Mouse (Mus musculus): ENCODE results near the gene Il1rn. TPM values are rescaled to one million over a fixed set of nuclear protein-coding genes. Genes with fewer than 3 reads are reported as not detected.

Il1rn gene
- polyA plus RNA-seq, 1 experiment from 2014 or later = 0.23 TPM

GRCm38 (mm10) chr2:24317919-24318598, 18.6 kb upstream of the Il1rn start:
- H3K4me2 ChIP-seq (replicated peaks; ENCODE audit: low read depth) = no peak overlapping the region
- ATAC-seq = peak; percentile 25; the same call in 1 of the 2 replicates
- H3K9ac ChIP-seq (ENCODE audit: low read depth, low read length) = no peak overlapping the region
- no peaks in the 10 kb centered on the region for H3K27me3 ChIP-seq (replicated peaks; ENCODE audit: control insufficient read depth, insufficient read depth, low read length)
- H3K4me3 ChIP-seq (ENCODE audit: low read depth, low read length) = no peak overlapping the region
- no peaks in the 10 kb centered on the region for H3K9me3 ChIP-seq (ENCODE audit: control insufficient read depth)
- H3K27ac ChIP-seq (ENCODE audit: low read depth, low read length) = no peak overlapping the region
- 59% methylated on average over 4 of the region's 4 CpGs for WGBS
- no peaks in the 10 kb centered on the region for H3K4me1 ChIP-seq (replicated peaks; ENCODE audit: control insufficient read depth, insufficient read depth, low read length)
- no peak for TF ChIP-seq CTCF (IDR thresholded peaks at IDR 0.05; ENCODE audit: low read depth)
- H3K36me3 ChIP-seq (ENCODE audit: control insufficient read depth, insufficient read depth) = no peaks in the 10 kb centered on the region

- Histone ChIP-seq H3K27ac (ENCODE audit: low read depth, low read length) (no peak overlapping the region; the same call in 1 of the 2 replicates), H3K36me3 (ENCODE audit: control insufficient read depth, insufficient read depth) (no peaks in the 10 kb centered on the region), H3K9me3 (ENCODE audit: control insufficient read depth) (no peaks in the 10 kb centered on the region), H3K4me1 (replicated peaks; ENCODE audit: control insufficient read depth, insufficient read depth, low read length) (0 out of 2 replicates have a peak, but pooled peaks cover 4% of the 10 kb centered on the region), H3K4me3 (ENCODE audit: low read depth, low read length) (no peak overlapping the region), H3K9ac (ENCODE audit: low read depth, low read length) (no peak overlapping the region), H3K4me2 (replicated peaks; ENCODE audit: low read depth) (no peak overlapping the region), H3K27me3 (replicated peaks; ENCODE audit: control insufficient read depth, insufficient read depth, low read length) (no peaks in the 10 kb centered on the region)
- peak; percentile 71 for ATAC-seq
- 20% methylated on average over 3 of the region's 3 CpGs for WGBS
- no peak for TF ChIP-seq CTCF (IDR thresholded peaks at IDR 0.05; ENCODE audit: low read depth)
Observed at GRCm38 (mm10) chr2:24335333-24335732, 1.3 kb upstream of the Il1rn start.

GRCm38 (mm10) chr2:24341395-24341885, 4.8 kb downstream of the Il1rn start:
- no peak overlapping the region for H3K4me3 ChIP-seq (ENCODE audit: low read depth, low read length)
- 63% methylated on average over 3 of the region's 3 CpGs for WGBS
- no peaks in the 10 kb centered on the region for H3K4me1 ChIP-seq (replicated peaks; ENCODE audit: control insufficient read depth, insufficient read depth, low read length)
- no peak for TF ChIP-seq CTCF (IDR thresholded peaks at IDR 0.05; ENCODE audit: low read depth)
- H3K4me2 ChIP-seq (replicated peaks; ENCODE audit: low read depth) = no peak overlapping the region
- no peaks in the 10 kb centered on the region for H3K9me3 ChIP-seq (ENCODE audit: control insufficient read depth)
- no peaks in the 10 kb centered on the region for H3K36me3 ChIP-seq (ENCODE audit: control insufficient read depth, insufficient read depth)
- no peak for ATAC-seq
- no peaks in the 10 kb centered on the region for H3K27me3 ChIP-seq (replicated peaks; ENCODE audit: control insufficient read depth, insufficient read depth, low read length)
- no peak overlapping the region for H3K9ac ChIP-seq (ENCODE audit: low read depth, low read length)
- no peak overlapping the region for H3K27ac ChIP-seq (ENCODE audit: low read depth, low read length)

GRCm38 (mm10) chr2:24344619-24345018, 8.0 kb downstream of the Il1rn start:
- H3K4me1 ChIP-seq (replicated peaks; ENCODE audit: control insufficient read depth, insufficient read depth, low read length) = no peaks in the 10 kb centered on the region

GRCm38 (mm10) chr2:24345056-24345455, 8.4 kb downstream of the Il1rn start:
- no peak for ATAC-seq
- Histone ChIP-seq H3K27me3 (replicated peaks; ENCODE audit: control insufficient read depth, insufficient read depth, low read length) (no peaks in the 10 kb centered on the region), H3K36me3 (ENCODE audit: control insufficient read depth, insufficient read depth) (no peaks in the 10 kb centered on the region), H3K9ac (ENCODE audit: low read depth, low read length) (no peak overlapping the region), H3K4me3 (ENCODE audit: low read depth, low read length) (no peak overlapping the region), H3K4me2 (replicated peaks; ENCODE audit: low read depth) (no peak overlapping the region), H3K9me3 (ENCODE audit: control insufficient read depth) (no peaks in the 10 kb centered on the region), H3K4me1 (replicated peaks; ENCODE audit: control insufficient read depth, insufficient read depth, low read length) (no peaks in the 10 kb centered on the region), H3K27ac (ENCODE audit: low read depth, low read length) (no peak overlapping the region)
- TF ChIP-seq CTCF (IDR thresholded peaks at IDR 0.05; ENCODE audit: low read depth) = no peak
- 74% methylated on average over 8 of the region's 8 CpGs for WGBS

More at GRCm38 (mm10) chr2:24344619-24345018, 8.0 kb downstream of the Il1rn start:
- no peak overlapping the region for H3K4me2 ChIP-seq (replicated peaks; ENCODE audit: low read depth)
- H3K9me3 ChIP-seq (ENCODE audit: control insufficient read depth) = no peaks in the 10 kb centered on the region
- no peak for ATAC-seq
- WGBS = 47% methylated on average over 4 of the region's 4 CpGs
- no peak overlapping the region for H3K27ac ChIP-seq (ENCODE audit: low read depth, low read length)
- H3K27me3 ChIP-seq (replicated peaks; ENCODE audit: control insufficient read depth, insufficient read depth, low read length) = no peaks in the 10 kb centered on the region
- H3K9ac ChIP-seq (ENCODE audit: low read depth, low read length) = no peak overlapping the region
- TF ChIP-seq CTCF (IDR thresholded peaks at IDR 0.05; ENCODE audit: low read depth) = no peak
- H3K36me3 ChIP-seq (ENCODE audit: control insufficient read depth, insufficient read depth) = no peaks in the 10 kb centered on the region
- no peak overlapping the region for H3K4me3 ChIP-seq (ENCODE audit: low read depth, low read length)

GRCm38 (mm10) chr2:24347926-24348325, 11.3 kb downstream of the Il1rn start:
- no peaks in the 10 kb centered on the region for H3K4me1 ChIP-seq (replicated peaks; ENCODE audit: control insufficient read depth, insufficient read depth, low read length)
- no peak overlapping the region for H3K9ac ChIP-seq (ENCODE audit: low read depth, low read length)
- H3K4me2 ChIP-seq (replicated peaks; ENCODE audit: low read depth) = no peak overlapping the region
- H3K27ac ChIP-seq (ENCODE audit: low read depth, low read length) = no peak overlapping the region
- H3K9me3 ChIP-seq (ENCODE audit: control insufficient read depth) = no peaks in the 10 kb centered on the region
- no peaks in the 10 kb centered on the region for H3K36me3 ChIP-seq (ENCODE audit: control insufficient read depth, insufficient read depth)
- TF ChIP-seq CTCF (IDR thresholded peaks at IDR 0.05; ENCODE audit: low read depth) = no peak
- no peaks in the 10 kb centered on the region for H3K27me3 ChIP-seq (replicated peaks; ENCODE audit: control insufficient read depth, insufficient read depth, low read length)
- no peak overlapping the region for H3K4me3 ChIP-seq (ENCODE audit: low read depth, low read length)
- ATAC-seq = no peak
- 85% methylated on average over 1 of the region's 1 CpGs for WGBS
